Mouse (Mus musculus) right cerebral cortex, postnatal 25 days (tissue): ENCODE measurements around the gene Zfp286.
A peak's percentile ranks its signal among the peaks of the same experiment; 100 is the strongest.

Experiments
- DNase-seq: peaks from one replicate; pipeline ENCODE4 v3.0.0; 2022

Zfp286 gene

GRCm38 (mm10) chr11:62788935-62789616, at the start of gene Zfp286:
TSS of gene Zfp286 (minus strand) at chr11:62789462.
- DNase-seq = peak; percentile 92

DNA sequence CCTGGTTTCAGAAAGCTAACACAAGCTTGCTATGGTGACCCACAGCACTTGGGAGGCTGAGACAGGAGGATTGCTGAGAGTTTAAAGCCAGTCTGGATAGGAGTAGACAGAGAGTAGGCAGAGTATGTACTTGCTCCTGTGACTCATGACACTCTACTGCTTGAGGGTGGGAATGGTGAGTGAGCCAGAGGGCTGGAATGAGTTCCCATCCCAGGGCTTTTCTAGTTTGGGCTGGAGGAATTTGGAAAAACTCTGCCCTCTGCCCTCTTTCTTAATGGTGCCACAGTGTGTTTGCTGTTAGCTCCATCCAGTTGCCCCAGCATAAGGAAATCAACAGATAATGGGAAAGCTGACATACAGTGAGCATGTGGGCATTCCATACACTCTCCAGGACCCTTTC, 42.6 kb upstream of the Zfp286 start:
- DNase-seq = no peak

DNA sequence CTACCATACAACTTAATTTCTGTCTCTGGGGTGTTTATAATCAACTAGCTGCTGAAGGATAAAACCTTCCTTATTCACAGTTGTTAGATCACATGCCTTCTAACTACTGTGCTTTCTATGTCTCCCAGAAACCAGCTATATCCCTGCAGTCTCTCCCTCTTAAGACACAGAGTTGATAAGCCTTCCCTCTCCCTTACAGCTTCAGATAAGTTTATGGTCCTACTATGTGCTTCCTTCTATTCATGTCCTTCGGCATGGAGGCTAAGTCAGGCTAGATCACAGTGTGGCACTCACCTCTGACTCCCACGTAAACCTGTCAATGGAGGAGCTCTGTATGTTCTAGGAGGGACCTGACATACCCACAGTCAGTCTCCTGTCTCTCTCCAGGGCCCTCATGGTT, 41.1 kb upstream of the Zfp286 start:
- no peak for DNase-seq

GRCm38 (mm10) chr11:62827911-62828310, 38.6 kb upstream of the Zfp286 start:
- DNase-seq = no peak

DNA sequence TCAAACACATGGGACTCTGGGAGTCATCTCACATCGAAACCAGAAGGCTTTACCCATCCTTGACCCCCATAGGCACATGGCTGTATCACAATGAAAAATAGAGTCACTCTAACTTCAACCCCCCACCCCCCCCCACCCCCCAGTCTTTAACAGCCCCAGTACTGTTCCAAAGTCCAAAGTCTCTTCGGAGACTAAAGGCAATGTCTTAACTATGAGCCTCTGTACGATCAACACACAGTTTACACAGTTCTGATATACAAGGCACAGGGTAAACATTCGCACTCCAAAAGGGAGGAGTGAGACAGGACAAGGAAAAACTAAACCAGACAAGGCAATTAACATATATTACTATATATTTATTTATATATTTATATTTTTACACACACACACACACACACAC, 37.9 kb upstream of the Zfp286 start:
- DNase-seq = no peak

DNA sequence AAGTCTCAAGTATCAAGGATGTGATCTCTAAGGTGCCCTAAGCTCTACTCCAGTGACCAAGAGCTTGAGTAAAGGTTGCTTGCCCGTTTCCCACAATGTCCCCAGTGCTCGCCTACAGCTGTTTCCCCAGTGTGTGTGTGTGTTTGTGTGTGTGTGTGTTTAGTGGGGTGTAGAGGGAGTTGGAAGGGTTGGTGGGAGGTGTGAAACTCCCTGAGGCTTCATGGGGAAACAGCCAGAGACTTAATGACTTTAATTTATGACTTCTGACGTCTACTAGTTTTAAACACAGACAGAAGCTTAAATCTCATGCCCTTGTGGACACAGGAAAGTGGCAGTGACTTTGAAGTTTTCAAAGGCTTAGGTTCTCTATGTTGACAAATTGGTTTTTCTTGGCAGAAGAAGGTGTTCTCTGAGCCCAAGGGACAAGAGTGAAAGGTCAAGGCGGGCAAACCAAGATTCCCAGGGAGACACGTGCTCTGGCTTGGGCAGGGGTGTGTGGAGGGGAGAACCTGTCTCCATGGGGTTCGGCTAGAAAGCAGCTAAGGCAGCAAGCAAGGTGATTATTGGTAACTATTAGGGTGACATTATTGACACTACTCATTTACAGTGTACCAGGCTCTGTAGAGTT, 37.0 kb upstream of the Zfp286 start:
- no peak for DNase-seq

- DNase-seq = no peak
Measured at GRCm38 (mm10) chr11:62825222-62826105, 36.2 kb upstream of the Zfp286 start.

DNA sequence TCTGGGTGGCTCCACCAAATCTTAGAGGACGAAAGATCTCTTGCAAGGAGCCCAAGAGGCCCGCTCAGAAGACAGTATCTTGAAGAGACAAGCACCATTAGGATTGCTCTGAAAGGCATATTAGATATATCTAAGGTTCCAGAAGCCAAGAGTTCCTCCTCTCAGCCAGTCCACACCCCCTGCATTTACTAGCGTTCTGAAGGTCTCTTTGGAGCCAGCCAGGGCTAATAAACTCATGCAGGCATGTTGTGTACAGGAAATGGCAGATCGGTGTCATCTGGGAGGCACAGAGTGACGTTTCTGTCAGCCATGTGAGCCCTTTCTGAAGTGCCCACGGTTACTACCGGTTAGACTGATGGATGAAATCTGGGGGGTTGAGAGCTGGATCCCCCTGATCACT, 34.9 kb upstream of the Zfp286 start:
- DNase-seq = no peak

DNA sequence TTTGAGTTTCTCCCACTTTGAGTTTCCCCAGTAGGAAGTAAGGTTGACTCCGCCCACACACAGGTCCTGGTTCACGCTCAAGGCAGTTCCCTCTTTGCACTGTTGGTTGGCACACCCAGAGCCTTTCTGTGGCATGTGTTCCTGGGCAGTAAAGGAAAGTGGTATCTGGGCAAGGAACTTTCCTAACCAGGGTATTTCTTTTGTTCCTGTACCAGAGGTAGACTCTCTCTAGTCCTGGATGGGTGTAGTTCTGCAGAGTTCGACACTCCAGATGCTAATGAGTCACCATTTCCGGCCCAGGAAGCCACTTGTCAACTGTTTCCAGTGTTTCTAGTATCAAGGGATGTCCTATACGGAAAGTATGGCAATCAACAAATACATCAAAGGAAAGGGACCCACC, 32.6 kb upstream of the Zfp286 start:
- no peak for DNase-seq

- no peak for DNase-seq
Measured at GRCm38 (mm10) chr11:62820661-62821437, 31.6 kb upstream of the Zfp286 start.

DNA sequence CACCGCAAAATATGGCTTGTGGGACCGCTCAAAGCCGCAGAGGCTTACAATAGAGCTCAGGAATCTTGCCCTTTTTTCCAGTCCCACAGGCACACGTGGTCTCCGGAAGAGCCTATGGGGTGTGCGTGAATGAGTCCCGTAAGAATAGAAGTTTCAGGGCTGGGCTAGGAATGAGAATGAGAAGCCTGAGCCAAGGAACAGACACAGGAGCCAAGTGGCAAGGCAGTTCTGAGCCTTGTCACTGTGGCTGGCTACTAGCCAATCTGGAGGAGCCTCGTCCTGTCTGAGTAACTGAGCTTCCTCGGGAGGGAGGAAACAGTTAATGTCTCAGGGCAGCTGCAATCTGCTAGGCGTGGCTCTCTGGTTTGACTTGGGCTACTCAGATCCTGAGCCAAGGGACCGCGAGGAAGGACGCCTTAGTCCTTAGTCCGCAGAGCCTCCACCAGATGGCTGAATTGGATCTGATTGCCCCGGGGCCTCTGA, 30.8 kb upstream of the Zfp286 start, which contains the start of gene Trim16:
TSS of gene Trim16 (plus strand) at position 173 of the 483 bp plus-strand sequence.
- peak; percentile 20 for DNase-seq

GRCm38 (mm10) chr11:62819059-62819686, 29.9 kb upstream of the Zfp286 start:
- no peak for DNase-seq

GRCm38 (mm10) chr11:62816591-62816990, 27.3 kb upstream of the Zfp286 start:
- no peak for DNase-seq

DNA sequence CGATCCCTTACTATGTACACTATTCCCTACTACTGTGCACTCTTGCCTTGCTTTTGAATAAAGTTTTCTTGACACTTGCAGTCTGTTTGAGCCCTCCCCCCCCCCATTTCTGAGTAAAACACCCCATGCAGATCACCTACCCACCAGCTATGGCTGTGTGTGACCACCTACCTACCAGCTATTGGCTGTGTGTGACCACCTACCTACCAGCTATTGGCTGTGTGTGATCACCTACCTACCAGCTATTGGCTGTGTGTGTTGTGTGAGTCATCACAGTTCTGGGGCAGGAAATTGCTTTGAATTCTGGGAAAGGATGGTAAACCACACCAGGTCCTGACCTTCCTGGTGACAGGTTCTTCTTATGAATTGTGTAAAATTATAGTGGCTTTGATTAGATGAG, 26.2 kb upstream of the Zfp286 start:
- DNase-seq = no peak

DNA sequence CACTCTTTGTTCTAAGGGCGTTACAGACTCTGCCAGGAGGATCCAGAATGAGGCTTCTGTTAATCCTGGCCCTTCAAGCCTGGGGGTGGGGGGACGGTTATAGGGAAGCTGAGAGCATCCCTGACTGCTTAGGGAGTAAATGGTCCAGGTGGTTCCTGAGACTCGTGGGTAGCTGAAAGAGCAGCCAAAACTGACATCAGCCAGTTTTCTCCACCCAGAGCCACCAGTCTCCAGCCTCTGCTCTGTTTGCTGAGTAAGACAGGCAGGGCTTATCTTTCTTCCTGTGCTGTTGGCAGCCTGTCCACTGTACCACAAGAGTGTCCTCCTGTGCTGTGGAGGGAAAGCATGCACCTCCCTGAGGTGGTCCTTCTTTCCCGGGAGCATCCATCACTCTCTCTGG, 25.4 kb upstream of the Zfp286 start:
- DNase-seq = no peak

DNA sequence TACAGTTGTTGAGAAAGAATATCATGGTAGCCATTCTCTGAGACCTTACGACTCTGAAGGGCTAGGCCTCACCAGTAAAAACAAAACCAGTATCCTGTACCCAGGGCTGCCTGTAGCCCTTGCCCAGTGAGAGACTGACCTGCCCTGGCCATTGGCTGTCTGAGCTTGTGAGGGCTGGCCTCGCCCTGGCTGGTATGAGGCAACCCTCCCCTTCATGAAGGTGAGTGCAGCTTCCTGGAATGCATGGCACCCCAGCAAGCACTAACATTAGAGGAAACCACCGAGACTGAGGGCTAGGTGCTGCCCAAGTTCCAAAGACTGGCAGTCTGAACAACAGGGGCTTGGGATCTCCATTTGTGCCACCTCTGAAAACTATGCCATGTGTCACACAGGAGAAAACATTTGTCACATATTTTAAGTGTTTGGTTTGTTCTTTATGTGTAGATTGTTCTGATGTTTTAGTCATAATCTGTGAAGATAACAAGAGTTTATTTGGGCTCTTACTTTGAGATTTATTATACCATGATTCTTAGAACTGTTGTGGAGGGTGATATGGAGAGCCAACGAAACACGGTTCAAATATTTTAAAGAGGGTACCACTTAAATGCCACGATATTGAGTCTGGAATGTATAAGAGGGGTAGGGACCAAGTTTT, 24.8 kb upstream of the Zfp286 start:
- DNase-seq = no peak

GRCm38 (mm10) chr11:62813497-62813896, 24.2 kb upstream of the Zfp286 start:
- no peak for DNase-seq

- DNase-seq = no peak
Measured at GRCm38 (mm10) chr11:62812268-62812667, 23.0 kb upstream of the Zfp286 start.

DNA sequence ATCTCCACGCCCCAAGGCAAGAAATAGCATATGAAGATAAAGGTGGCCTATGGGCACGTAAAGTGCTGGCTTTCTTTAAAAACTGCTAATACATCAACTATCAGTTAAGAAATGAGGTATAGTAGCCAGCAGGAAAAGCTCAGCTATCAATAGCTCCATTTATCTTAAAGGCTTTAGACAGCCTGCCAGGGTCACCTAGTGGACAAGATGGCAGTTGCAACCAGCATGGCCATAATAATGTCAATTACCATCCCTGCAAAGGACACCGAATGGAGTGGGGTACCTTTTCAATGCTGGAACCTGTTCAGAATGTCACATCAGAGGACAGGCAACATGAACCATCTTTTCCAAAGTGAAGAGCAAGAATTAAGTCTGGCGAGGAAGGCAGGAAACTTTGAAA, 19.9 kb upstream of the Zfp286 start:
- no peak for DNase-seq

DNA sequence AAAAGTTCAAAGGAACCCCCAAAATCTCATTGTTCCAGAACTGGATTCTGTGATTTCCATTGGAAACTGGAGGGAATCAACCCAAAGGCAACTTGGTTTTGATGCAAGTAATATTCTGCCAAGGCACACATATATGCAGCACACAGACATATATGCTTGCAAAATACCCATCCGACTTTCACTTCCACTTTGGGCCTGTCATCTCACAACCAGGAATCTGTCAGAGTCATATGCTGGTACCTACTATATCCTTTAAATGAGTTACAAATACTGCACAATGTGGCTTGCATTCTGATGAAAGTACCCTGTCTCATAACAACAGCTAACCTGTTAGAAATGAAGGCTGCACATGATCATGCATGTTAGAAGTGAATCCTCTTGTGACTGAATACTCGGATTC, 18.7 kb upstream of the Zfp286 start:
- DNase-seq = no peak

- DNase-seq = no peak
Measured at GRCm38 (mm10) chr11:62804119-62804518, 14.9 kb upstream of the Zfp286 start.

- DNase-seq = no peak
Measured at GRCm38 (mm10) chr11:62789617-62789936, 315 bp upstream of the Zfp286 start.
